Mouse (Mus musculus) liver, embryonic 14.5 days (tissue): ENCODE results near the gene Pfn1. TPM values are rescaled to one million over a fixed set of nuclear protein-coding genes. Genes with fewer than 3 reads are reported as not detected.

ENCODE experiments used
- ATAC-seq: fragments of 200-750 bp; cut with Nextera tagmentation; 2 replicates; pipeline ENCODE4 v1.8.0; 2017; ENCODE audit warnings: moderate number of reproducible peaks, mild to moderate bottlenecking, moderate library complexity; ENCODE audit not compliant: insufficient read depth
- DNase-seq, 3 experiments: peaks; one replicate each; pipeline ENCODE4 v3.0.0-alpha.2; 2012 to 2013; ENCODE audit warnings: low read depth in 3 of 3, low spot score in 3 of 3
- H3K27ac ChIP-seq: fragments of 300-500 bp; sonication (generic); 2 replicates; pipeline ENCODE4 v1.5.1; 2014; ENCODE audit warnings: moderate library complexity, mild to moderate bottlenecking, control low read depth, inconsistent platforms
- H3K27me3 ChIP-seq: fragments of 300-500 bp; sonication (generic); 2 replicates; pipeline ENCODE4 v1.6.1; 2014; ENCODE audit warnings: mild to moderate bottlenecking, low read length, moderate library complexity; ENCODE audit not compliant: control insufficient read depth, insufficient read depth
- H3K36me3 ChIP-seq: fragments of 300-500 bp; sonication (generic); replicated peaks from 2 replicates; pipeline ENCODE4 v1.6.1; 2014; ENCODE audit warnings: low read depth; ENCODE audit not compliant: control insufficient read depth, insufficient read depth
- H3K4me1 ChIP-seq, 2 experiments: fragments of 200-500 bp in 1 of 2; fragments of 300-500 bp in 1 of 2; sonication (generic) in 1 of 2; replicated peaks; 2 replicates each; pipeline ENCODE4 v1.6.1; 2012 to 2014; ENCODE audit warnings: antibody characterized with exemption in 1 of 2, inconsistent platforms in 1 of 2, low read length in 1 of 2; ENCODE audit not compliant: control insufficient read depth in 2 of 2, insufficient read depth in 2 of 2
- H3K4me2 ChIP-seq: fragments of 300-500 bp; sonication (generic); 2 replicates; pipeline ENCODE4 v1.6.1; 2014; ENCODE audit warnings: low read depth, mild to moderate bottlenecking, control low read depth, moderate library complexity
- H3K4me3 ChIP-seq, 2 experiments: fragments of 200-500 bp in 1 of 2; fragments of 300-500 bp in 1 of 2; sonication (generic) in 1 of 2; 2 replicates each; pipeline ENCODE4 v1.5.1; 2012 to 2014; ENCODE audit warnings: low read depth in 2 of 2, low read length in 2 of 2, mild to moderate bottlenecking in 2 of 2, control low read depth in 1 of 2, inconsistent platforms in 1 of 2, moderate library complexity in 1 of 2; ENCODE audit not compliant: insufficient read depth in 1 of 2
- H3K9ac ChIP-seq: fragments of 300-500 bp; sonication (generic); replicated peaks from 2 replicates; pipeline ENCODE4 v1.6.1; 2014; ENCODE audit warnings: mild to moderate bottlenecking, control low read depth, moderate library complexity
- H3K9me3 ChIP-seq: fragments of 300-500 bp; sonication (generic); 2 replicates; pipeline ENCODE4 v1.6.1; 2016; ENCODE audit warnings: low read length, mixed read lengths; ENCODE audit not compliant: control insufficient read depth
- CTCF ChIP-seq: IDR thresholded peaks from 2 replicates; pipeline ENCODE4 v1.5.1; 2016; ENCODE audit warnings: antibody characterized with exemption, low read depth, control low read depth
- EP300 ChIP-seq: IDR thresholded peaks from 2 replicates; pipeline ENCODE4 v1.6.1; 2016; ENCODE audit warnings: antibody characterized with exemption, low read depth
- WGBS: fragments of 180-500 bp; shearing (Covaris S2); extraction: QIAGEN DNeasy Blood & Tissue Kit; methylation state at CpG from one replicate; pipeline ENCODE4 v1.1.7; 2014; ENCODE audit not compliant: insufficient replicate concordance; 5-methylcytosine and 5-hydroxymethylcytosine counted together
- polyA plus RNA-seq, 2 experiments: library from polyadenylated mRNA; depleted of rRNA in 1 of 2; stranded (reverse) in 1 of 2; unstranded in 1 of 2; fragments of >200 nt; fragmentation: Nextera tagmentation in 1 of 2; extraction: Ambion mirVana in 1 of 2; gene quantifications; 2 replicates each; pipeline versions ENCODE4 v1.2.1 to v1.2.3; 2012 to 2014

The Pfn1 gene
- polyA plus RNA-seq, 2 experiments: 421 to 957 TPM

DNA sequence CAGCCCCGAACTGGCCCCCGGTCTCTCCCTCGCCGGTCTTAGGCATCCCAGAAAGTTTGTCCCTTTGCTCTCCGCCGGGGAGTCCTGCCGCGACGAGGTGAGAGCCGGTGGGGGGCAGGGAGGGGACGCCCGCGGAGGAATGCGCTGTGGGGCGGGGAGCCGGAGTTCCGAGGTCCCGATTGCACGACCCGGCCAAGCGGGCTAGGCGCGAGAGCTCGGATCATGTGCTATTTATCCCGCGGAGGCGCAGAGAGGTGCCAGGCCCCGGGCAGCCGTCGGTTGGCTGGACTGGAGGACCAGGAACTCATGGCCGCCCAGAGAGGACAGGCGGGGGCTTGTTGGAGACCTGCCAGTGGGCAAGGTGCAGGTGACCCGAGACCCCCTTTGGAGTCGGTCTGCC, 46.2 kb upstream of the Pfn1 start:
- Histone ChIP-seq H3K36me3 (no peaks in the 10 kb centered on the region), H3K27ac (no peak overlapping the region), H3K4me1 (peaks cover 0 to 4% of the 10 kb centered on the region in 2 experiments; a peak in 1 of 4 replicates), H3K4me2 (peak overlapping the region; percentile 89), H3K27me3 (peaks cover 4% of the 10 kb centered on the region), H3K9ac (peak overlapping the region; percentile 66), H3K9me3 (no peaks in the 10 kb centered on the region), H3K4me3 (peak overlapping the region; percentile 56 to 77)
- ATAC-seq: peak; percentile 16
- WGBS: under 1% methylated on average over 33 of the region's 34 CpGs
- TF ChIP-seq EP300: no peak
- DNase-seq: no peak

DNA sequence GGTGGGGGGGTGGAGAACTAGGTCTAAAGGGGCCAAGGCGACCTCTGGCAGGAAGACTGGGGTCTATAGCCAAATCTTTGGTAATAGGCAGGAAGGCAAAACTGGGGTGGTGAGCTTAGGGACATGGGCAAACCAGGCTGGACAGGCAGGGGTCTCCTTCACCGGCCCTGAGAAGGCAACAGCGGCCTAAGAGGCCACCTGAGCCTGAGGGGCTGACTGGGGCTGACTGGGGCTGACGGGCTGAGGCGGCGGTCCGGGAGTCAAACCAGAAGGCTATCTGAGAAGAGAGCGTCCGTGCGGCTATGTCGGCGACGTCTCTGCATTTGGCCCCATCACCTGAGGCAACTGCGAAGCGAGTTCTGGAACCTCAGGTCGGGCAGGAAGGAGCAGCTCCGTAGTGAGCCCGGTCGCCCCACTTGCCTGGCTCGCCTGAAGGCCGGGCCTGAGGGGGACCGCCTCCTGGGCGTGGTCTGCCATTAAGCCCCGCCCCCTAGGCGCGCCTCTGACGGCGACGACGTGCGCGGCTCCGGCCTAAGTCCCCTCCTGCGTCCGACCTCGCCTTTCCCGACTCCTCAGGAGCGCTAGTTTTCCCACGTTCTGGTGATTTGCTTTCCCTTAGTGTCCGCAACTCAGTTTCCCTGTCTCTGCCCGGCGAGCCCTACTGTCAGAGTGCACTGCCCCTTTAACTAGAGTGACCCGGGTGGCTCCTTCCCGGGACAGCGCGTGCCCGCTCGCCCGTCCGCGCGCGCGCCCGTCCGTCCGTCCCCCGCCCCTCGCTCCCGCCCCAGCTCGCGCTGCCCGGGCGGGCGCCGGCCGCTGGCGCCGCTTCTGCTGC, 45.5 kb upstream of the Pfn1 start, which contains the start of the genes Inca1 and Kif1c:
TSS of gene Inca1 (minus strand) at position 434 of the 835 bp plus-strand sequence.
TSS of gene Kif1c (plus strand) at position 827 of the 835 bp plus-strand sequence.
- ATAC-seq: peak; percentile 98
- 1% methylated on average over 68 of the region's 69 CpGs for WGBS
- no peak within 1 kb of the TSS for H3K27ac ChIP-seq
- TF ChIP-seq CTCF: no peak
- no peak for TF ChIP-seq EP300
- peak within 1 kb of the TSS; percentile 66 for H3K9ac ChIP-seq
- no peaks in the 10 kb centered on the region for H3K9me3 ChIP-seq
- peak within 1 kb of the TSS; percentile 89 for H3K4me2 ChIP-seq
- DNase-seq: peak; percentile 73 to 79 (median 78)
- H3K36me3 ChIP-seq: no peaks in the 10 kb centered on the region
- peaks cover 4% of the 10 kb centered on the region for H3K27me3 ChIP-seq
- H3K4me3 ChIP-seq: peak within 1 kb of the TSS; percentile 77 to 89
- peaks cover 0 to 4% of the 10 kb centered on the region in 2 experiments; a peak in 1 of 4 replicates for H3K4me1 ChIP-seq

DNA sequence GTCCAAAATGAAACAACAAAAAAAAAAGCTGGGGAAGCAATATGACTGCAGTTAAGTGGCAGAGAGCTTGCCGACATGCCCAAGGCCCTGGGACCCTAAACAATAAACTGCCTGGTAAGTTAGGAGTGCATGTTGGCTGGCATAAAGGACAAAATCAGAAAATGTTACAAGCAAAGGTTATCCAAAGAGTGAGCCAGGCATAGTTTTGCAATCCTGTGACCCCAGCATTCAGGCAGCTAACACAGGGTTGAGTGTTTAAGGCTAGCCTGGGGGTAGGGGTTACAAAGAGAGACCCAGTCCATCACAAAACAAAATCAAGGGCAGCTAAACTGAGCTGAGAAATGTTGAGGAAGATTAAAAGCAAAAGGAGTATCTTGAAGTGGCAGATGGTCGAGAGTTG, 44.6 kb upstream of the Pfn1 start:
- ATAC-seq: no peak
- Histone ChIP-seq H3K27ac (no peak overlapping the region), H3K4me1 (peaks cover 0 to 4% of the 10 kb centered on the region in 2 experiments; a peak in 1 of 4 replicates), H3K27me3 (peaks cover 4% of the 10 kb centered on the region), H3K9ac (no peak overlapping the region), H3K36me3 (no peaks in the 10 kb centered on the region), H3K4me2 (no peak overlapping the region; the same call in 1 of the 2 replicates), H3K4me3 (no peak overlapping the region), H3K9me3 (no peaks in the 10 kb centered on the region)
- 59% methylated on average over 2 of the region's 2 CpGs for WGBS
- TF ChIP-seq EP300 (no peak), CTCF (no peak)
- no peak for DNase-seq

DNA sequence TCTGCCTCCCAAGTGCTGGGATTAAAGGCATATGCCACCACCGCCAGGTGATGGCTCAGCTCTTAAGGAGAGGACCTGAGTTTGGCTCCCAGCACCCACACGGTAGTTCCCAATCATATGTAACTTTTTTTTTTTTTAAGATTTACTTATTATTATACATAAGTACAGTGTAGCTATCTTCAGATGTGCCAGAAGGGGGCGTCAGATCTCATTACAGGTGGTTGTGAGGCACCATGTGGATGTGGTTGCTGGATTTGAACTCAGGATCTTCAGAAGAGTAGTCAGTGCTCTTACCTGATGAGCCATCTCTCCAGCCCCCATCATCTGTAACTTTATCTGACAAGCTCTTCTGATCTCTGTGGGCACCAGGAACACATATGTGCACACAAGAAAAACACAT, 42.9 kb upstream of the Pfn1 start:
- Histone ChIP-seq H3K4me1 (peaks cover 0 to 4% of the 10 kb centered on the region in 2 experiments; a peak in 1 of 4 replicates), H3K27me3 (peaks cover 4% of the 10 kb centered on the region), H3K9me3 (no peaks in the 10 kb centered on the region), H3K27ac (no peak overlapping the region), H3K9ac (no peak overlapping the region), H3K4me3 (no peak overlapping the region), H3K4me2 (no peak overlapping the region), H3K36me3 (no peaks in the 10 kb centered on the region)
- ATAC-seq (no peak), DNase-seq (no peak)
- TF ChIP-seq CTCF (no peak), EP300 (no peak)
- WGBS: 53% methylated on average over 3 of the region's 3 CpGs

DNA sequence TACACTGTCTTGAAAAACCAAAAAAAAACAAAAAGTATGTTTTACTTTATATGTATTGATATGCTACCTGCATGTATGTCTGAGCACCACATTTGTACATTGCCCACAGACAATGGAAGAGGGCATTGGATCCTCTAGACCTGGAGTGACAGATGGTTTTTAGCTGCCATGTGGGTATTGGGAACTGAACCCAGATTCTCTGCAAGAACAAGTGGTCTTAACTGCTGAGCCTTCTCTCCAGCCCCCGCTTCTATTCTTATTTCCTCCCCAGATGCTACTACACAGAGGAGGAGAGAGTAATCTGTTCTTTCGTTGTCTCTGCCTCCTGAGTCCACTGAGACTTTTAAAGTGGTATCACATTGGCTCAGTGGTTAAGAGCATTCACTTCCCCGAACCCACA, 39.1 kb upstream of the Pfn1 start:
- TF ChIP-seq EP300 (no peak), CTCF (no peak)
- Histone ChIP-seq H3K36me3 (no peaks in the 10 kb centered on the region), H3K9ac (no peak overlapping the region), H3K4me2 (no peak overlapping the region), H3K27me3 (no peaks in the 10 kb centered on the region; the same call in 1 of the 2 replicates), H3K27ac (no peak overlapping the region), H3K9me3 (no peaks in the 10 kb centered on the region), H3K4me3 (no peak overlapping the region), H3K4me1 (peaks cover 0 to under 1% of the 10 kb centered on the region in 2 experiments; a peak in 3 of 4 replicates)
- DNase-seq (no peak), ATAC-seq (no peak)
- 39% methylated on average over 3 of the region's 3 CpGs for WGBS
